Mouse (Mus musculus): ENCODE data around the gene Umps. TPM values are rescaled to one million over a fixed set of nuclear protein-coding genes. Genes with fewer than 3 reads are reported as not detected.

The Umps gene
- polyA plus RNA-seq, 1 experiment from 2014 or later = 91.0 TPM

GRCm38 (mm10) chr16:33914997-33915396 lies 51.8 kb downstream of the Umps start:
- H3K4me2 ChIP-seq (ENCODE audit: low read depth, low read length) = no peak overlapping the region
- ATAC-seq (replicated peaks; ENCODE audit: insufficient number of reproducible peaks, low FRiP score, low TSS enrichment, low read depth) (no peak), DNase-seq (ENCODE audit: low spot score) (no peak)
- H3K9ac ChIP-seq (replicated peaks; ENCODE audit: low read length) = no peak overlapping the region
- H3K9me3 ChIP-seq (replicated peaks; ENCODE audit: control insufficient read depth, low read length) = no peaks in the 10 kb centered on the region
- WGBS = 59% methylated on average over 4 of the region's 4 CpGs
- no peaks in the 10 kb centered on the region for H3K4me1 ChIP-seq (ENCODE audit: control insufficient read depth, insufficient read depth, low read length)
- no peak overlapping the region for H3K27ac ChIP-seq (replicated peaks; ENCODE audit: low read depth, low read length)
- no peak overlapping the region for H3K4me3 ChIP-seq (ENCODE audit: low read depth, low read length)
- no peaks in the 10 kb centered on the region for H3K36me3 ChIP-seq (replicated peaks; ENCODE audit: control insufficient read depth, insufficient read depth, low read depth, low read length)
- no peaks in the 10 kb centered on the region for H3K27me3 ChIP-seq (ENCODE audit: control insufficient read depth, insufficient read depth, low read length)

DNA sequence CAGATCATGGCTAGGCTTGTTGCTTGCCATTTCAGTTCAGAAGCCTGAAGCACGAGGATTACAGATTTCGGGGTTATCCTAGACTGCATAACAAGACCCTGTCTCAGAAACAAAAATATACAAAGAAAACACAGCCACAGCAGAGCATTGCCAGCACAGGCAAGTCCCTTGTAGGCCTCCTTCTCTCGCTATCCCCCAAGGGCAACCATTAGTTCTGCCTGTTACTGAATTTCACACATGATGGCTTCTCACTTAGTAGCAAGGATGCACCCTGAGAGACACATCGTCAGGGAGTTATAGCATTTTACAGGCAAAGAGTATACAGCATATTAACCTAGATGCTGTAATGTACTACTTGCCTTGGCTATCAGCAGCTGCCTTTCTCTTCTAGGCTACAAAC lies 58.6 kb downstream of the Umps start:
- 35% methylated on average over 4 of the region's 4 CpGs for WGBS
- no peak for ATAC-seq (replicated peaks; ENCODE audit: insufficient number of reproducible peaks, low FRiP score, low TSS enrichment, low read depth)
- no peaks in the 10 kb centered on the region for H3K27me3 ChIP-seq (ENCODE audit: control insufficient read depth, insufficient read depth, low read length)
- no peak for DNase-seq (ENCODE audit: low spot score)
- H3K4me1 ChIP-seq (ENCODE audit: control insufficient read depth, insufficient read depth, low read length) = peaks cover 6% of the 10 kb centered on the region; the same call in 1 of the 2 replicates
- no peak overlapping the region for H3K9ac ChIP-seq (replicated peaks; ENCODE audit: low read length)
- no peak overlapping the region for H3K4me3 ChIP-seq (ENCODE audit: low read depth, low read length)
- no peaks in the 10 kb centered on the region for H3K36me3 ChIP-seq (replicated peaks; ENCODE audit: control insufficient read depth, insufficient read depth, low read depth, low read length)
- H3K4me2 ChIP-seq (ENCODE audit: low read depth, low read length) = no peak overlapping the region
- H3K27ac ChIP-seq (replicated peaks; ENCODE audit: low read depth, low read length) = no peak overlapping the region
- H3K9me3 ChIP-seq (replicated peaks; ENCODE audit: control insufficient read depth, low read length) = no peaks in the 10 kb centered on the region

Other genes with a start within 250 kb of the Umps start
- 0.21 and 0.34 TPM in 2 replicates for gene Muc13, start 173.0 kb downstream of the Umps start, polyA plus RNA-seq (2014; fragmentation: Nextera tagmentation; extraction: Ambion mirVana)
- 77.7 and 80.3 TPM in 2 replicates for gene Itgb5, start 137.4 kb downstream of the Umps start, polyA plus RNA-seq (2014; fragmentation: Nextera tagmentation; extraction: Ambion mirVana)

Measured in embryonic facial prominence, embryonic 11.5 days (tissue).